Mouse (Mus musculus): ENCODE results near the gene C730034F03Rik.

GRCm38 (mm10) chr15:89399716-89400115 is 29.7 kb upstream of the C730034F03Rik start:
- TF ChIP-seq CTCF (IDR thresholded peaks at IDR 0.05; ENCODE audit: insufficient read depth, low read length) (no peak), POLR2A (IDR thresholded peaks at IDR 0.05; ENCODE audit: borderline replicate concordance, extremely low read depth, low read depth, low read length) (no peak)
